Mouse (Mus musculus): Measurements from ENCODE around the gene Scgb2b24. TPM values are rescaled to one million over a fixed set of nuclear protein-coding genes. Genes with fewer than 3 reads are reported as not detected.

Gene Scgb2b24
- total and polyA plus RNA-seq, 3 experiments, result not detected

Other genes starting within 250 kb of the Scgb2b24 start
- not detected in 2 replicates for gene Scgb2b21, start 218.9 kb downstream of the Scgb2b24 start, total RNA-seq (2012; rRNA removed)
- not detected in 2 replicates for gene Scgb2b21, start 218.9 kb downstream of the Scgb2b24 start, total RNA-seq (2014; rRNA removed)
- not detected in 2 replicates for gene Scgb2b21, start 218.9 kb downstream of the Scgb2b24 start, polyA plus RNA-seq (2012; ENCODE audit: insufficient read length, low read depth)
- gene Scgb1b24, start 4.5 kb upstream of the Scgb2b24 start, total RNA-seq (2012; rRNA removed), result not detected in 2 replicates
- gene Scgb1b24, start 4.5 kb upstream of the Scgb2b24 start, total RNA-seq (2014; rRNA removed), result not detected in 2 replicates
- not detected in 2 replicates for gene Scgb1b24, start 4.5 kb upstream of the Scgb2b24 start, polyA plus RNA-seq (2012; ENCODE audit: insufficient read length, low read depth)
- gene Scgb2b26, start 205.7 kb upstream of the Scgb2b24 start, total RNA-seq (2012; rRNA removed), result not detected in 2 replicates
- gene Scgb2b26, start 205.7 kb upstream of the Scgb2b24 start, total RNA-seq (2014; rRNA removed), result not detected in 2 replicates
- not detected in 2 replicates for gene Scgb2b26, start 205.7 kb upstream of the Scgb2b24 start, polyA plus RNA-seq (2012; ENCODE audit: insufficient read length, low read depth)

Measured in CH12.LX (cell line).